Mouse (Mus musculus): ENCODE results near the gene Prr14. TPM values are rescaled to one million over a fixed set of nuclear protein-coding genes. Genes with fewer than 3 reads are reported as not detected.
"Not testable (repeated sequence)": the region's sequence is repeated elsewhere in the genome, so short reads cannot be mapped to it uniquely, and the experiment has no call there.

Gene Prr14
- polyA plus RNA-seq, 1 experiment from 2014 or later, result 65.9 TPM

GRCm38 (mm10) chr7:127475186-127475740, 15.9 kb downstream of the Prr14 start:
- 93% methylated on average over 11 of the region's 11 CpGs for WGBS
- Histone ChIP-seq H3K27ac (no peak overlapping the region), H3K27me3 (ENCODE audit: insufficient read depth, poor library complexity, severe bottlenecking) (no peaks in the 10 kb centered on the region), H3K36me3 (peaks cover 49% of the 10 kb centered on the region), H3K4me1 (replicated peaks) (peaks cover 44% of the 10 kb centered on the region), H3K9me3 (no peaks in the 10 kb centered on the region), H3K4me3 (peak overlapping the region; percentile 13; the same call in 1 of the 2 replicates)
- no peak for DNase-seq (ENCODE audit: low spot score)

- Histone ChIP-seq H3K4me3 (0 out of 2 replicates have a peak overlapping the region, but pooled peaks have one; percentile 11), H3K36me3 (peaks cover 60% of the 10 kb centered on the region)
Measured at GRCm38 (mm10) chr7:127476336-127476735, 16.9 kb downstream of the Prr14 start.

GRCm38 (mm10) chr7:127476855-127477254, 17.4 kb downstream of the Prr14 start:
- no peak for DNase-seq (ENCODE audit: low spot score)
- Histone ChIP-seq H3K4me3 (peak overlapping the region; percentile 100), H3K27me3 (ENCODE audit: insufficient read depth, poor library complexity, severe bottlenecking) (no peaks in the 10 kb centered on the region), H3K4me1 (replicated peaks) (peaks cover 49% of the 10 kb centered on the region), H3K27ac (no peak overlapping the region), H3K9me3 (no peaks in the 10 kb centered on the region), H3K36me3 (peaks cover 65% of the 10 kb centered on the region)
- 82% methylated on average over 4 of the region's 4 CpGs for WGBS

More at GRCm38 (mm10) chr7:127476336-127476735, 16.9 kb downstream of the Prr14 start:
- no peaks in the 10 kb centered on the region for H3K27me3 ChIP-seq (ENCODE audit: insufficient read depth, poor library complexity, severe bottlenecking)
- no peaks in the 10 kb centered on the region for H3K9me3 ChIP-seq
- 94% methylated on average over 11 of the region's 11 CpGs for WGBS
- no peak overlapping the region for H3K27ac ChIP-seq
- DNase-seq (ENCODE audit: low spot score), result no peak
- H3K4me1 ChIP-seq (replicated peaks), result peaks cover 51% of the 10 kb centered on the region

- H3K36me3 ChIP-seq, result peaks cover 72% of the 10 kb centered on the region
- whole genome bisulfite sequencing, result under 1% methylated on average over 50 of the region's 50 CpGs
- peak; percentile 98 for DNase-seq (ENCODE audit: low spot score)
- no peaks in the 10 kb centered on the region for H3K9me3 ChIP-seq
- peak overlapping the region; percentile 96 for H3K27ac ChIP-seq
- H3K27me3 ChIP-seq (ENCODE audit: insufficient read depth, poor library complexity, severe bottlenecking), result no peaks in the 10 kb centered on the region
- peaks cover 45% of the 10 kb centered on the region for H3K4me1 ChIP-seq (replicated peaks)
- H3K4me3 ChIP-seq, result peak overlapping the region; percentile 100
Measured at GRCm38 (mm10) chr7:127477687-127478634, 18.6 kb downstream of the Prr14 start.

- WGBS, result under 1% methylated on average over 62 of the region's 62 CpGs
- Histone ChIP-seq H3K36me3 (peaks cover 72% of the 10 kb centered on the region), H3K27ac (peak within 1 kb of the TSS; percentile 96)
Measured at GRCm38 (mm10) chr7:127478635-127479317, 19.4 kb downstream of the Prr14 start, which contains the start of gene Fbrs. TSS of gene Fbrs (plus strand) at chr7:127479199.

GRCm38 (mm10) chr7:127479318-127480225, 20.2 kb downstream of the Prr14 start:
- H3K9me3 ChIP-seq, result no peaks in the 10 kb centered on the region
- peaks cover 72% of the 10 kb centered on the region for H3K36me3 ChIP-seq
- H3K4me3 ChIP-seq, result peak overlapping the region; percentile 100
- DNase-seq (ENCODE audit: low spot score), result no peak
- 7% methylated on average over 48 of the region's 48 CpGs for WGBS
- H3K27ac ChIP-seq, result peak overlapping the region; percentile 96
- peaks cover 39% of the 10 kb centered on the region for H3K4me1 ChIP-seq (replicated peaks)
- no peaks in the 10 kb centered on the region for H3K27me3 ChIP-seq (ENCODE audit: insufficient read depth, poor library complexity, severe bottlenecking)

More at GRCm38 (mm10) chr7:127478635-127479317, 19.4 kb downstream of the Prr14 start, which contains the start of gene Fbrs:
- DNase-seq (ENCODE audit: low spot score), result peak; percentile 93
- Histone ChIP-seq H3K4me3 (peak within 1 kb of the TSS; percentile 100), H3K4me1 (replicated peaks) (peaks cover 39% of the 10 kb centered on the region), H3K9me3 (no peaks in the 10 kb centered on the region), H3K27me3 (ENCODE audit: insufficient read depth, poor library complexity, severe bottlenecking) (no peaks in the 10 kb centered on the region)

GRCm38 (mm10) chr7:127480321-127480720, 20.9 kb downstream of the Prr14 start:
- H3K9me3 ChIP-seq, result no peaks in the 10 kb centered on the region
- peak overlapping the region; percentile 96; the same call in 1 of the 2 replicates for H3K27ac ChIP-seq
- peak overlapping the region; percentile 100 for H3K4me3 ChIP-seq
- 74% methylated on average over 2 of the region's 2 CpGs for WGBS
- H3K4me1 ChIP-seq (replicated peaks), result peaks cover 43% of the 10 kb centered on the region
- H3K27me3 ChIP-seq (ENCODE audit: insufficient read depth, poor library complexity, severe bottlenecking), result no peaks in the 10 kb centered on the region
- peaks cover 72% of the 10 kb centered on the region for H3K36me3 ChIP-seq
- DNase-seq (ENCODE audit: low spot score), result no peak

GRCm38 (mm10) chr7:127485416-127485815, 26.0 kb downstream of the Prr14 start:
- Histone ChIP-seq H3K4me1 (replicated peaks) (peaks cover 15% of the 10 kb centered on the region), H3K4me3 (no peak overlapping the region), H3K9me3 (no peaks in the 10 kb centered on the region), H3K27ac (no peak overlapping the region), H3K27me3 (ENCODE audit: insufficient read depth, poor library complexity, severe bottlenecking) (no peaks in the 10 kb centered on the region), H3K36me3 (peaks cover 98% of the 10 kb centered on the region)
- DNase-seq (ENCODE audit: low spot score), result no peak
- WGBS, result 78% methylated on average over 5 of the region's 5 CpGs

GRCm38 (mm10) chr7:127488364-127488763, 29.0 kb downstream of the Prr14 start:
- H3K4me1 ChIP-seq (replicated peaks); DNase-seq (ENCODE audit: low spot score); H3K9me3 ChIP-seq; H3K4me3 ChIP-seq; H3K27me3 ChIP-seq (ENCODE audit: insufficient read depth, poor library complexity, severe bottlenecking); H3K27ac ChIP-seq: not testable (repeated sequence)
- WGBS, result 94% methylated on average over 5 of the region's 5 CpGs
- peaks cover 93% of the 10 kb centered on the region for H3K36me3 ChIP-seq

GRCm38 (mm10) chr7:127489982-127490381, 30.6 kb downstream of the Prr14 start:
- Histone ChIP-seq H3K27ac (no peak overlapping the region), H3K27me3 (ENCODE audit: insufficient read depth, poor library complexity, severe bottlenecking) (no peaks in the 10 kb centered on the region), H3K9me3 (no peaks in the 10 kb centered on the region), H3K4me3 (no peak overlapping the region), H3K36me3 (peaks cover 77% of the 10 kb centered on the region), H3K4me1 (replicated peaks) (0 out of 2 replicates have a peak, but pooled peaks cover 1% of the 10 kb centered on the region)
- 93% methylated on average over 7 of the region's 7 CpGs for WGBS
- no peak for DNase-seq (ENCODE audit: low spot score)

GRCm38 (mm10) chr7:127491846-127492245, 32.4 kb downstream of the Prr14 start:
- H3K27me3 ChIP-seq (ENCODE audit: insufficient read depth, poor library complexity, severe bottlenecking), result no peaks in the 10 kb centered on the region
- no peak overlapping the region for H3K27ac ChIP-seq
- 95% methylated on average over 3 of the region's 3 CpGs for WGBS
- H3K9me3 ChIP-seq, result no peaks in the 10 kb centered on the region
- DNase-seq (ENCODE audit: low spot score), result no peak
- H3K36me3 ChIP-seq, result peaks cover 58% of the 10 kb centered on the region
- H3K4me3 ChIP-seq, result no peak overlapping the region
- H3K4me1 ChIP-seq (replicated peaks), result no peaks in the 10 kb centered on the region

- H3K27me3 ChIP-seq (ENCODE audit: insufficient read depth, poor library complexity, severe bottlenecking), result no peaks in the 10 kb centered on the region
- H3K27ac ChIP-seq, result no peak overlapping the region
- no peak overlapping the region for H3K4me3 ChIP-seq
- H3K9me3 ChIP-seq, result no peaks in the 10 kb centered on the region
- no peaks in the 10 kb centered on the region for H3K4me1 ChIP-seq (replicated peaks)
- no peak for DNase-seq (ENCODE audit: low spot score)
- H3K36me3 ChIP-seq, result peaks cover 32% of the 10 kb centered on the region
Measured at GRCm38 (mm10) chr7:127494648-127495047, 35.2 kb downstream of the Prr14 start.
